Mouse (Mus musculus) intestine, postnatal 0 days (tissue): ENCODE data around the gene Selenot. TPM values are rescaled to one million over a fixed set of nuclear protein-coding genes. Genes with fewer than 3 reads are reported as not detected.

Experiments
- ATAC-seq: fragments of 200-750 bp; cut with Nextera tagmentation; 2 replicates; pipeline ENCODE4 v1.8.0; 2017; ENCODE audit warnings: mild to moderate bottlenecking, moderate TSS enrichment, moderate library complexity
- H3K27ac ChIP-seq: fragments of 300-500 bp; sonication (generic); 2 replicates; pipeline ENCODE4 v1.5.1; 2014; ENCODE audit warnings: mild to moderate bottlenecking, low read depth, low read length, moderate library complexity
- H3K27me3 ChIP-seq: fragments of 300-500 bp; sonication (generic); replicated peaks from 2 replicates; pipeline ENCODE4 v1.6.1; 2014; ENCODE audit warnings: low read length, mixed read lengths; ENCODE audit not compliant: control insufficient read depth, insufficient read depth
- H3K36me3 ChIP-seq: fragments of 300-500 bp; sonication (generic); 2 replicates; pipeline ENCODE4 v1.6.1; 2014; ENCODE audit warnings: mild to moderate bottlenecking, moderate library complexity; ENCODE audit not compliant: control insufficient read depth, insufficient read depth
- H3K4me1 ChIP-seq: fragments of 300-500 bp; sonication (generic); replicated peaks from 2 replicates; pipeline ENCODE4 v1.6.1; 2014; ENCODE audit warnings: antibody characterized with exemption, low read length, mixed read lengths; ENCODE audit not compliant: control insufficient read depth, insufficient read depth
- H3K4me2 ChIP-seq: fragments of 300-500 bp; sonication (generic); replicated peaks from 2 replicates; pipeline ENCODE4 v1.6.1; 2014; ENCODE audit warnings: low read depth, mild to moderate bottlenecking, moderate library complexity
- H3K4me3 ChIP-seq: fragments of 300-500 bp; sonication (generic); 2 replicates; pipeline ENCODE4 v1.5.1; 2014; ENCODE audit warnings: low read depth, low read length
- H3K9ac ChIP-seq: fragments of 300-500 bp; sonication (generic); 2 replicates; pipeline ENCODE4 v1.6.1; 2014; ENCODE audit warnings: mild to moderate bottlenecking, low read depth, low read length
- H3K9me3 ChIP-seq: fragments of 300-500 bp; sonication (generic); 2 replicates; pipeline ENCODE4 v1.6.1; 2016; ENCODE audit warnings: mixed run types; ENCODE audit not compliant: control insufficient read depth
- CTCF ChIP-seq: sonication (generic); IDR thresholded peaks from 2 replicates; pipeline ENCODE4 v1.5.1; 2016; ENCODE audit warnings: low read depth, mild to moderate bottlenecking, control low read depth, antibody characterized with exemption, moderate library complexity
- WGBS: fragments of 180-500 bp; shearing (Covaris S2); extraction: QIAGEN DNeasy Blood & Tissue Kit; methylation state at CpG from one replicate; pipeline ENCODE4 v1.1.7; 2014; 5-methylcytosine and 5-hydroxymethylcytosine counted together
- polyA plus RNA-seq: library from polyadenylated mRNA; unstranded; fragments of >200 nt; fragmentation: Nextera tagmentation; extraction: Ambion mirVana; gene quantifications from 2 replicates; pipeline ENCODE4 v1.2.1, GENCODE M21; 2015

Selenot gene
- polyA plus RNA-seq, 1 experiment from 2014 or later: 28.0 TPM

DNA sequence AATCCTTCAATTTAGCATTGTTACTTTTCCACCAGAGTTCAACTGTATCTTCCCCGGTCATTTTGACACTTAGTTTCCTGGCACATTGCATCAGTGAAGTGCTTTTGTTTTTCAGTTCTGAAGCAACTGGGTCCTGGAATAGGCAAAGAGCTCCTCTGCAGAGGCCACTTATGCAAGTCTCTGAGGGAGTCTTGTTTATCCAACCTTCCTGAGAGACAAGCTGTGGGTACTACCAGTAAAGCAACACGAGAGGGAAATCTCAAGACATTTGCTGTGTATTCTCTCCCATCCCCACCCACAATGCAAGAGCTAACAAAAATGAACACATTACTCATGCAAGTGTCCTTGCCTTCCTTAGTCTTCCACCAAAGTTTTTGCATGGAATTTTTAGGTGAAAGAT is 55.3 kb downstream of the Selenot start:
- Histone ChIP-seq H3K9ac (no peak overlapping the region), H3K9me3 (no peaks in the 10 kb centered on the region), H3K36me3 (no peaks in the 10 kb centered on the region), H3K4me2 (no peak overlapping the region), H3K4me3 (no peak overlapping the region), H3K27ac (no peak overlapping the region), H3K4me1 (no peaks in the 10 kb centered on the region), H3K27me3 (no peaks in the 10 kb centered on the region)
- WGBS: 79% methylated on average over 2 of the region's 2 CpGs
- no peak for ATAC-seq
- no peak for TF ChIP-seq CTCF

DNA sequence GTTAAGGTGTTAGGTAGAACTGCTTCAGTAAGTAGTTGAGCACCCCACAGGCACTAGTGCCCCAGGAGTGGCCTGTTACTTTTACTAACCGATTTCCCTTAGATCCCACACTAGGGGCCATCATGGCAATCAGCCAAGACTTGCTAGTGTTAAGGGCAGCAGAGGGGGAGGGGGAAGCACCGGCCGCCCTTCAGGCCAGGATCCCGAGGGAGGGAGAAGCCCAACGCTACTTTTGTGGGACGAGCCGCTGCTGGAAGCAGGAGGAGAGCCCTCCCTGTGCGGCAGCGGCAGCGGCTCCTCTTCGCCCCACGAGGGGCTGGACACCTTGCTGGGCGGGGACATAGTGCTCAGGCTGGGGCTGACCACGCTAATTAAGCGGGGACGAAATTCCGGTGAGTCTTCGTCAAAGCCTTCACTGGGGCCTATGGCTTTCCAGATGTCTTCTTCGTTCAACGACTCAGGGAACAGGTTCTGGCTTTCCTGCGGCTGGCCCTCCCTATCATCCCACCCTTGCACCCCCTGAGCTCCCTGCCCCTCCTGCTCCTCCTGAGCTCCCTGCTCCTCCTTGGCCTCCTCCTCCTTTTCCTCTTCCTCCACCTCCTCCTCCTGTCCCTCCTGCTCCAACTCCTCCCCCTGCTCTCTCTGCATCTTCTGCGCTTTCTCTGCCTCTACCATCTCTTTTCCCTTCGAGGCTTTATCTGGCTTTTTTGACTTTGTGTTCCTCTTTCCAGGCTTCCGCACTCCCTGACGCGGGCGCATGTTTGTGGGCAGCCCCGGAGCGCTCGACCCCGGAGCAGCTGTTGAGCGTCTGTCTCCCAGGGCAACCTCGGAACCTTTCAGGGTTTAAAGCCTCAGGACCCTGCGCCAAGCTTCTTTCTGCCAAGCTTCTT is 60.2 kb downstream of the Selenot start, which contains the start of gene Erich6:
Gene Erich6 (minus strand): TSS at position 802 of the 890 bp plus-strand sequence.
- Histone ChIP-seq H3K9me3 (no peaks in the 10 kb centered on the region), H3K4me3 (peak within 1 kb of the TSS; percentile 48), H3K4me1 (no peaks in the 10 kb centered on the region), H3K27me3 (no peaks in the 10 kb centered on the region), H3K36me3 (no peaks in the 10 kb centered on the region), H3K27ac (no peak within 1 kb of the TSS), H3K4me2 (peak within 1 kb of the TSS; percentile 93), H3K9ac (peak within 1 kb of the TSS; percentile 52)
- peak; percentile 28; the same call in 1 of the 2 replicates for ATAC-seq
- TF ChIP-seq CTCF: no peak
- under 1% methylated on average over 34 of the region's 34 CpGs for WGBS

Other genes starting within 250 kb of the Selenot start
- gene Tsc22d2, start 161.9 kb upstream of the Selenot start, polyA plus RNA-seq: 10.5 and 13.2 TPM in 2 replicates
- gene Eif2a, start 50.8 kb upstream of the Selenot start, polyA plus RNA-seq: 28.4 and 29.2 TPM in 2 replicates
- gene Serp1, start 50.7 kb upstream of the Selenot start, polyA plus RNA-seq: 156 TPM in 2 replicates
- gene Erich6, start 60.6 kb downstream of the Selenot start, polyA plus RNA-seq: not detected in 2 replicates
- 4.6 and 5.3 TPM in 2 replicates for gene Siah2, start 115.8 kb downstream of the Selenot start, polyA plus RNA-seq
- not detected in 2 replicates for gene Mindy4b-ps, start 245.7 kb downstream of the Selenot start, polyA plus RNA-seq